Mouse (Mus musculus) frontal cortex, postnatal 10 days (tissue): ENCODE data around the gene Cdc14a.

ENCODE experiments used
- DNase-seq, 2 experiments: peaks; one replicate each; pipeline ENCODE4 v3.0.0; 2022; ENCODE audit warnings: low spot score in 2 of 2, mixed read lengths in 1 of 2

Gene Cdc14a

GRCm38 (mm10) chr3:116329023-116329762 lies 94.6 kb downstream of the Cdc14a start:
- DNase-seq, result no peak

GRCm38 (mm10) chr3:116327616-116328004 lies 96.2 kb downstream of the Cdc14a start:
- DNase-seq, result no peak

GRCm38 (mm10) chr3:116327001-116327615 lies 96.7 kb downstream of the Cdc14a start:
- DNase-seq, result peak; percentile 80 to 88

GRCm38 (mm10) chr3:116325501-116325900 lies 98.3 kb downstream of the Cdc14a start:
- DNase-seq, result no peak

GRCm38 (mm10) chr3:116319696-116320095 lies 104.1 kb downstream of the Cdc14a start:
- no peak for DNase-seq

- DNase-seq, result no peak
These were observed 112.0 kb downstream of the Cdc14a start for GRCm38 (mm10) chr3:116311838-116312237.

GRCm38 (mm10) chr3:116311173-116311572 lies 112.7 kb downstream of the Cdc14a start:
- DNase-seq, result no peak

GRCm38 (mm10) chr3:116310672-116311071 lies 113.2 kb downstream of the Cdc14a start:
- no peak for DNase-seq

- DNase-seq, result no peak
These were observed 113.8 kb downstream of the Cdc14a start for GRCm38 (mm10) chr3:116310033-116310432.

- no peak for DNase-seq
These were observed 118.8 kb downstream of the Cdc14a start for GRCm38 (mm10) chr3:116304800-116305753.

GRCm38 (mm10) chr3:116302581-116302980 lies 121.3 kb downstream of the Cdc14a start:
- no peak for DNase-seq

- no peak for DNase-seq
These were observed 122.1 kb downstream of the Cdc14a start for GRCm38 (mm10) chr3:116301754-116302153.

GRCm38 (mm10) chr3:116298727-116299126 lies 125.1 kb downstream of the Cdc14a start:
- no peak for DNase-seq

- no peak for DNase-seq
These were observed 125.8 kb downstream of the Cdc14a start for GRCm38 (mm10) chr3:116298003-116298402.

GRCm38 (mm10) chr3:116297170-116297569 lies 126.7 kb downstream of the Cdc14a start:
- no peak for DNase-seq

- DNase-seq, result no peak
These were observed 133.6 kb downstream of the Cdc14a start for GRCm38 (mm10) chr3:116290041-116290815.

- DNase-seq, result no peak
These were observed 135.0 kb downstream of the Cdc14a start for GRCm38 (mm10) chr3:116288833-116289232.

- DNase-seq, result no peak
These were observed 139.1 kb downstream of the Cdc14a start for GRCm38 (mm10) chr3:116284735-116285134.

GRCm38 (mm10) chr3:116283996-116284395 lies 139.8 kb downstream of the Cdc14a start:
- DNase-seq, result no peak

- DNase-seq, result no peak
These were observed 142.2 kb downstream of the Cdc14a start for GRCm38 (mm10) chr3:116281663-116282062.

- no peak for DNase-seq
These were observed 146.7 kb downstream of the Cdc14a start for GRCm38 (mm10) chr3:116277146-116277545.
